Mouse (Mus musculus): ENCODE measurements around the gene Fgf12.

Fgf12 gene

DNA sequence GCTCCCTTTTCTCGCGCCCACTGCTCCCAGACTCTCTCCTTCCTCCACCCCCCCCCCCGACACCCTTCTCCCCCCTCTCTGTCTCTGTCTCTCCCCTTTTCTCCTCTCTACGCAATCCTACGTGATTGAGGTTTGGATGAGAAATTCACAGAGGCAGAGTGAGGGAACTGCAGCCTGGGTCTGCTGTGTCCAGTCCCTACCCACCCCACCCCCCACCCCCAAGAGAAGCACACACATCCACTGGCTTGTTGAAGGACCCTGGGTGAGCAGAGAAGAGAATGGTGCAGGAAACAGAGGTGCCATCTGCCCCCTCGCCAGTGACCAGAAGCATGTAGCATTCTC lies 305.8 kb downstream of the Fgf12 start:
- no peak for DNase-seq

DNA sequence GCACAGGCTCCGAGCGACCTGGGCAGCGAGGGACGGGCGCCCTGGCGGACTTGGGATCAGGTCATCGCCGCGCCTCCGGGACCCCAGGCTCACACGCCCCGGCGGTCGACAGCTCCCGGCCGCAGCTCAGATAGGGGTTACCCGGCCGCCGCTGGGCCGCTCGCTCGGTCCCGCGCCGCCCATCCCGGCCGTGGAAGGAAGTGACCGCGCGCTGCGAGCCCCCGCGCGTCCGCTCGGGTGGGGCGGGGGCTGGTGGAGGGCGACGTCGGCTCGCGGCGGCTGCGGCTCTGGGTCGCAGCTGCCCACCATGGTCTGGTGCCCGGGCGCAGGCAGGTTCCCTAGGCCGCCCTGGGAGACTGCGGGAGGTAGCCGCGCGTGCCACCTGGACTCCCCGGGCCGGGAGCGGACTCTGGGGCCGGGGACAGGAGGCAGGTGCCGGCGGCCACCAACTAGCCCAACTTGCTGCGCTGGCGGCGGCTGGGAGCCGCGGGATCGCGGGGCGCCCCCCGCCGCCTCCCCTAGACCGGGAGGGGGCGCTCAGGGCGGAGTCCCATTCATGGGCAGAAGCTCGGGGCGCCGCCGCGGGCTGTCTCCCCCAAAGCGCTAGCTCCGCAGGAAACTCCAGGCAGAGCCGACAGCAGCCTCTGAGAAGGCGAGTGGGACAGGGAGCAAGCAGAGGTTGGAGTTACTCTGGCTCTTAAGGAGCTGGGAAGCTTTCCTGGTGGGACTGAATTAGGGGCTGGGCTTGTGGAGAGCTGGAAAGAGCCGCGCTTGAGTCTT lies 306.3 kb downstream of the Fgf12 start:
- DNase-seq, result peak; percentile 51

DNA sequence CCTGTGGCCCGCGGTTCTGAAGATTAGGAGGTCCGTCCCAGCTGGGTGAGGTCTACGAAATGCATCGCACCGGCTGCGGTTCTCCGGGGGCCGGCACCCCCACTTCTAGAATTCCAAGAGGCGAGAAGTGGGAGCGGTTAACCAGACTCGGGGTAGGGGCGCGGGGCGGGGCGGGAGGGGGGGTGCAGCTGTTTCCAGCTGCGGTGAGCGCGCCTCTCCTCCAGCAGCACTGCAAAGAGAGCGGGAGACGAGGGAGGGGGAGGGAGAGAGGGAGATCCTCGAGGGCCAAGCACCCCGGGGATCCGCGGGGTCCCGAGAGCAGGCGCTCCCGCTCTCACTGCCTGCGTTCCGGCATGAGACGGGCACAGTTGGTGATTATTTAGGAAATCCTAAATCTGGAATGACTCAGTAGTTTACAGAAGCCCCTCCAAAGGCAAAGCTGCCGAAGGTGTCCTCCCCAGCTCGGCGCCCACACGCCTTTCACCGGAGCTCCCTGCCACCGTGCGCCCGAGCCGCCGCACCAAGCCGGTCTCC lies 307.0 kb downstream of the Fgf12 start:
- DNase-seq, result peak; percentile 19

DNA sequence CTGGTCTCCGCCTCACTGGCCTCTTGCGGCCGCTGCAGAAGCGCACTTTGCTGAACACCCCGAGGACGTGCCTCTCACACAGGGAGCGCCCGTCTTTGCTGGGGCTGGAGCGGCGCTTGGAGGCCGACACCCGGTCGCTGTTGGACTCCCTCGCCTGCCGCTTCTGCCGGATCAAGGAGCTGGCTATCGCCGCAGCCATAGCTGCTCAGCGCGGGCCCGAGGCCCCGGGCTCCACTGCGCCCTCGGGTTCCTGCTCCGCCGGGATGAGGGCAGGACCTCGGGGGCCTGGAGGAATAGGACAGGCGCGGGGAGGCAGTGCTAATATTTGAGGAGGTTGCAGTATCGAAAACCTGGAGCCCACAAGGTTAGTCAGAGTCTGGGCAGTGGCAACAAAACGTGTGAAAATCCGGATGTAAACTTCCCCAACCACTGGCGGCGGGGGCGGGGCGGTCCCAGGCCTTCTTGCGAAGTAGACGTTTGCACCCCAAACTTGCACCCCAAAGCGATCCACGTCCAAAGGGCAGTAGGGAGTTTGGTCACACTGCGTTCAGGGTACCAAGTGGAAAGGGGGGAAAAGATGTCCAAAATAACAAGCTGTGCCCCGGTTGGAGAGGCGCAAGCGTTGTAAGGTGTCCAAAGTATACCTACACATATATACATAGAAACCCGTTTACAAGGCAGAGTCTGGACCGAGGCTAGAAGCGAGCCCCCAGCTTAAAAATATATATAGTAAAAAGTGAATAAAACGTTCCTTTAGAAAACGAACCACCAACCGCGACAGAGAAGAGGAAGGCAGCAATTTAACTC lies 307.7 kb downstream of the Fgf12 start:
- peak; percentile 59 for DNase-seq

DNA sequence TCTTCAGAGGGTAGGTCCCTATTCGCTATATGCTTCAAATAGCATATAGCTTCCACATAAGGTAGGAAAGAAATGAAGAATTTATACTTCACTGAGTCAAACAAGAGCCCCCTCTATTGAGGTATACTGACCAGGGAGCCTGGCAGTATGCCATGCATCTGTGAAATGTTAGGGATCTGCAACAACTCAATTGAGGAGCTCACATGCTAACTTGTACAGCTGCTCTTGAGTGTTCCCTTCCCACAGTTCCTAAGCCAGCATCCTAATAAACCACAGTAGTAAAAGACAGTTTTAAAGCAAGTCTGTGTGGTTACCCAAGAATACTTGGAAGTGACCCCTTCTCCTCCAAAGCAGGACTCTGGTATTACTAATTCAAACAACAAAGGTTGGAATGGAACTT lies 331.3 kb downstream of the Fgf12 start:
- DNase-seq, result no peak

DNA sequence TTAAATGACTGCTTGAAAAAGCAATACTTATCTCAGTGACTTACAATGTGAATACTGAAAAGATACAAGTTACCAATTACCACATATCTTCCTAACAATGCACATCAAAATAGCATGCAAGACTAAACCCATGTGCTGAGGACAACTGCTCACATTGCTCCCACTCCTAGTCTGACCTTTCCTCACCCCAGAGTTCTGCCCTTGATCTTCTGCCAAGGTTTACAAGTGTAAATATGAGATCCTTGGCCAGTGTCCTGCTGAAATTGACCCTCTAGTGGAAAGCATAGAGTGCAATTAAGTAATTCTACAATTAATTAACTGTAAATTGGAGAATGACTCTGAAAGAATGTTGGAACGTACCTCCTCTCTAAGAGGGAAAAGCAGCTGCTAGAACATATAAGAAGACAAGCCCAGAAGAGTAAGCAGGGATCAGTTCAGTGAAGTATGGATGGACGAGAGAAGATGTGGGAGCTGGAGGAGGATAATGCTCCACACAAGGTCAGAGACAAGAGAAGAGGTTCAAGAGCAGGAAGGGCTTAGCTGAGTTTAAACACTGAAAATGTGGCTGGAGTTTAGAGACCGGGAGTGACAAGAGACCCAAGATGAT lies 333.1 kb downstream of the Fgf12 start:
- DNase-seq, result peak; percentile 15

DNA sequence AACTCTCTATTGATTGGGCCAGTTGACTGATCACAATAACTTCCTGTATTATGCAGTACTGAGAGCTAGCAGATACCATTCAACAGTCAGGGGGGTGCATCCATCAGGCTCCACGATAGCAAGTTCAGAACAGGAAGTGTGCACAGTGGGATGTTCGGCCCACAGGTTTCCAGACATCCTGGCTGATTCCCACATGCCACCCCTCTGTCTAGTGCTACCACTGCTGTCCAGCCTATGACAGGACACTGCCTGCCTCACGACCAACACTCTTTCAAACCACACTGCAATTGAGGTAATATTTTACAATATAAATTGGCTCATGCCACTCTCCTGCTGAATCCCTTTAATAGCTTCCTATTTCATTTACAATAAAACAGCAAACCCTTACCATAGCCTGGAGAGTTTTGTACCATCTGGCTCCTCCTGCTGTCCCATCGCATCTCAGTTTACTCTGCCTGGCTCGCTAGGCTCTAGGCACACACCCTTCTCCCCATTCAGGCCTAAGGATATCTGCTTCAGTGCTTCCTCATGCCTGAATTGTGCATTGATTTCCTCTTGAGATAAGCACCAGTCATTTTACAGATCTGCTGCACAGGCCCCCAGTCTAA lies 341.6 kb downstream of the Fgf12 start:
- DNase-seq, result no peak

DNA sequence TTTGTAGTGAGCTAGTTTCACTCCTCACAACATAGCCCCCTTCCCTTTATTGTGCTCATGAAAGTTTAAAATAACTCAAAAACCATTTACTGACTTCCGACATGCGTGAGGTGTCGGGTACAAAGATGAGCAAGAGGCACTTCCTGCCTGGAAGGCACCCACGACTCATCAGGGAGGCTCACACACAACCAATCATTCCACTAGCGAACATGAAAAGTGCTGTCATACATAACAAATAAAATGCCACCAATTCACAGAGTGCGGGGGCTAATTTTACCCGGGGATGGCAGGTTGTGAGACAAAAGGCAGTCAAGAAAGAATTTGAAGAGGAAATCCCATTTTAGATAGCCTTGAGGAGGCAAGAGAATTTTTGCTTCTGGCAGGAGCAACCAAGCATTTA lies 344.6 kb downstream of the Fgf12 start:
- no peak for DNase-seq

DNA sequence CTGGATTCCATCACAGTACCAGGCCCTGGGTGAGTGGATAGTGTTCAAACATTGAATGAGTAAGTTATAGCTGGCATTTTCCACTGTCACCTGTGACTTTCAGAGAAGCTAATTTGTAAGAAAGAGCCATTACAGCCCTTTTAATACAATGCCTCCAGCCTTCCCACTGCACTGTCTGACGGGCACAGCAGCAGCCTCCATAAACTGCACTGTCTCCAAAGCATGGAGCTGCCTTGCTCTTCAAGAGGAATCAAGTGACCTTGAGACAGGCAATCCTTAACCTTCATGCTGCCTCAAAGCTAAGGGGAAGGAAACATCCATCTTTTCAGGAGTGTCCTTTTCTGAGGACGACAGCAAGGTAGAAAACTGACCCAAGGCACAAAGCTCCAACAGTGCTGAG lies 345.0 kb downstream of the Fgf12 start:
- no peak for DNase-seq

DNA sequence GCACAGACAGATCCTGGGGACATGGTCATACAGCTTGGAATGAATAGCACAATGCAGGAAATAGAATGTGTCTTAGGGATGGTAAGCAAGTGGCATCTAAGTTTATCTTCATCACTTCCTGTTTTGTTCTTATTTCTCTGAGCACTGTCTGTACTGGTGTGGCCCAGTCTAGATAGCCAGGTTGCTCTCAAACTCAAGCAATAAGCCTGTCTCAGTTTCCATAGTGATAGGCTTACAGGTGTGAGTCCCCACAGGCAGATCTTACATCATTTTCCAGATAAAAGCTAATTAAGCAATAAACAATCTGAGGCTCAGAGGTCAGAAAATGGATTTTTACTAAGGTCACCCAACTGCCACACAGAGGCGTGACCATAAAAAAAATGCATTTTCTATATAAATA lies 348.7 kb downstream of the Fgf12 start:
- DNase-seq, result no peak

DNA sequence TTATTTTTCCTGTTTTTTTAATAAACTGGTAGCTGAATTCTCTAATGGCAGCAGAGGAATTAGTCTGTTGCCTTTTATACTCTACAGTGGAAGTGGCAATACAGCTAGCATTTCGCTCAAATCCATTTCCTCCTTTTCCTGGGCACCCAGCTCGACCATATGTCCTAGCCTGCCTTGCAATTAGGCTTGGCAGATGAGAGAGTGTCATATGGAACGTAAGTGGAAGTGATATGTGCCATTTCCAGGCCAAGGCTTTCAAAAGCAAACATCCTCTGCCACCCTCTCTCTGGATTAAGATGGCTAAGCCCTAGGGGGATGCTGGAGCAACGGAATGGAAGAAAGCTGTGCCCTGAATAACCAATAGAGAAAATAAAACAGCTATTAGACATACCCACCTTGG lies 350.2 kb downstream of the Fgf12 start:
- DNase-seq, result no peak

DNA sequence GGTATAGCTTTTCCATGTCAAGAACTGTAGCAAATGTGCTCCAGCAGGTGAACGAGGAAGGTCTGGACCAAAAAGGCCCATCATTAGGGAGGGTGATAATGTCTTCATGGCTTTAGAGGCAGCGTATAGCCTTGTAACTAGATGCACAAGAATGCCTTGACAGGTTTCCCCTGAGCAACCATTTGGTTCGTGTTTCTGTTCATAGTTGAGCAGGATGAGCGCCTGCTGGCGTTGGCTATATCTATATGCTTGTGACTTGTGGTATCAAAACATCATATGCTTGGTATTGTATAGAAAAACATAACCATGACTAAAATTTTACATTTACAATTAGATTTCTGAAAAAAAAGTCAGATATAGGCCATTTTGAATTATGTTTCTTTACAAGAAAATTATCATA lies 361.6 kb downstream of the Fgf12 start:
- no peak for DNase-seq

DNA sequence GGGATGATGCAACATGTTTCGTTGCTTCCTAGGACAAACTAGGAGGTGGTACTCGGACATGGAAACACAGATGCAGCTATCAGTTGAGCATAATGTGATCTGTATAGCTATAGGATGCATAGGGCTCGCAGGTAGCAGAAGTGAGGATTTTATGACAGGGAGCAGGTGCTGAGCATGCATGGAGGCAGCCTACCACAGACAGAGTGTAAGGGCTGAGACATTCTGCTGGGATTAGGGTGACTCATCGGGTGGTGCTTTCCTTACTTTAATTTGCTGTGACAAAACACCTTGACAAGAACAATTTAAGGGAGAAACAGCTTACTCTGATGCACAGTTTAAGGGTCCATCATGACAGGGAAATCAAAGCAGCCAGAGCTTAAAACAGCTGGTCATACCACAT lies 363.8 kb downstream of the Fgf12 start:
- no peak for DNase-seq

DNA sequence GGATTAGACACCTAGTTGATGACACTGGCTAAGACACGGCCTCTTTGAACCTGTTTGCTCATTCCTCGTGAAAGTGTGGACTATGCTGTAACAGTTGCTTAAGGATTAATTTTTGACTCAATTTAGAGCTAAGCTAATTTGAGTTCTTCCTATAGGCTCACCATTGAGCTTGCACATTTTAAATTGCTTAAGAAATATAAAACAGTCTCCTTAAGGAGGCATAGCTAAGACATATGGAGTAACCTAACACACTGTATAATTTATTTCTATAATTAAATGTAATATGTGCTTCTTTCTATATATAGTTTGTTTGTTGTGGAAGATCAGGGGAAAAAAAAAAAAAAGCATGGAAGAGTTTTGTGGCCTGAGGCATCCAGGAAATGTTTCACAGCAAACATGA lies 378.1 kb downstream of the Fgf12 start:
- DNase-seq, result no peak

DNA sequence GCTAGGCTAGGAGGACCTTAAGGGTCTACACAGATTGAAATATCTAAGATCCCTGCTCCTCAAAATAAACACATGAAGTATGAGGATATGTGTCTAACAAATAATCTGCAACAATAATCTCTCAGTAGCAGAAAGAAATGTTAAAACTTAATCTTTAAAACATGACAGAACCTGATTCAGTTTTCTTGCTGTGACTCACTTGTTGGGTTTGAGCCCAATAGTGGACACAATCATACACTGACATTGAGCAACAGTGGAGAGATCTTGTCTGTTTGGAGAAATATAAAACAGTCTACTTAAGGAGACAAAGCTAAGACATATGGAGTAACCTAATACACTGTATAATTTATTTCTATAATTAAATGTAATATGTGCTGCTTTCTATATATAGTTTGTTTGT lies 379.6 kb downstream of the Fgf12 start:
- DNase-seq, result no peak

DNA sequence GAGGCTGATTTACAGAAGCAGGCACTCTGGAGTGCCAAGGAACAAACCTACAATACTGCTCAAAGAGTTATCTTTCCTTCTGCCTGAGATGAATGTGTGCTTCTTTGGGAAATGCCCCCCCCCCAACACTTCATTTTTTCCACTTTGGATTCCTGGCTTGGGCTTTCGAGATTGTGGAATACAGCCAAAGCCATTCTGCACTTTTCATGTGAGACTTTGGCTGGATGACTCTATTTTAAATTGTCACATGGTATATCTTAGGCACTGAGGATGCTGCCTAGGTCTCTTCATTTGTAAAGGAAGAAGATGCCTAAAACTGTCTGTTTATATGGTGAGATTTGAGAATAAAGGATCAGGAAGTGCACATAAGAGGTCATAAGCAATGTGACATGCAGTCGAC lies 402.2 kb downstream of the Fgf12 start:
- no peak for DNase-seq

DNA sequence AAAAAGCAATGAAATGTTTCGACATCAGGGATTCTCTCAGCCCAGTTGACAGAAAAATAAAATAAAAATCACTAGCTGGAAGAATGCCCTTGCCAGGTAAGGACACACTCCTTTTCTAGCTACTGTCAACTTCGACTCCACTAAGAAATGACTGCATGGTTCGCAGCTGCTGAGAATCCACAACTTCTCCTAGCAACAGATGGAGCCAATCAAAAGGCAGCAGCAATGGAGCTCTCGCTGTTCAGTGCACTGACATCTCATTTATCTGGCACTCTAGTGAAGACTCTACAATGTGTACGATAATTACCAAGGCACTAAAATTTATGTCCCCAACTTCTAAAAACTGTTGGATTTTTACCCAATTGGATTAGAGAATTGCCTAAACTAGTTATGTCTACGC lies 407.5 kb downstream of the Fgf12 start:
- peak; percentile 17 for DNase-seq

DNA sequence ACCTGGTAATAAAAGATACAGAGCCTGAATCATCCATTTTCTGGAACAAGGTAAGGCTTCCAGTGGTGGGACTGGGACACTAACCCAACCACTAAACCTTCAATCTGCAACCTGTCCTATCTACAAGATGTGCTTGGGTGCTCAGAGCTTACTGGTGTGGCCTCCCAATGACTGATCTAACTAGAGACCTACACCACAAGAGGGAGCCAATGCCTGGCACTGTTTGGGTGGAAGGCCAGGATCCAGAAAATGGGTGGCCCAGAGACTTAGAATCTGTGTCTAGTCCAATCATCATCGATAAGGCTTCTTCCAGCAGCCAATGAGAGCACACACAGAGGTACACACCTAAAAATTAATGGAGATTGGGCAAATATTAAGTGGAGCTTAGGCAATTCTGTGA lies 414.9 kb downstream of the Fgf12 start:
- DNase-seq, result peak; percentile 8

DNA sequence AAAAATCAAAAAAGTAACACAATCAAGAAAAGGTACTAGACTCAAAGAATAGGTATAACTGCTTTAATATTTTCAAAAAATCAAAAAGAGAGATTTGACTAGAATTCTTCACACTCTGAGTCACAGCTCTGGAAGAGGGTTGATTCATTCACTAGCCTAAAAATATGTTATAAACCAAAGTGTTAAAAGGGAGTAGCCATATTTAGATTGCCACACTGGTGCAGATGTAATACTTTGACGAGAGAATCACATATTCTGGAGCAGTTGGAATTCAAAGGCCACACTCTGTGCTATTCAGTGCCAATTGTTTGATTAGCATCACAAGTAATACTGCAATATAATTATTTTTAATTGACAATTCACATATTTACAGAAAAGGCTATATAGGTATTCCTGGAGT lies 416.2 kb downstream of the Fgf12 start:
- DNase-seq, result no peak

DNA sequence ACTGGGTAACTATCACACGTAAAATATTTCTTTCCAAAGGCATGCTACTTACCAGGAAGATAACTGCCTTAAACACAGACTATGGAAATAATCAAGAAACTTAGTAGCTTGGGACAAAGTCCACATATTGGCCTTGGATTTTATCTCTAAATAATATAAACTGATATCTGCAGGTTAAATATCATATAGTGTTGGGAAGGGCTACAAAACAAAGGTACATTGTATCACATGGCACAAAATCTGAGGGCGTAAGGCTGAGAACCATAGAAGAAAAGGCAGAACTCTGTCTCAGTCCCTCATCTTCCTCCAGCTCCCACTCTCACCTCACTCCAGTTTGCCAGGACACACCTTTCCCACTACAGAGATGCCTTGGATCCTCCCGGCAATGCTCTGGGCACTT lies 417.8 kb downstream of the Fgf12 start:
- DNase-seq, result no peak

DNA sequence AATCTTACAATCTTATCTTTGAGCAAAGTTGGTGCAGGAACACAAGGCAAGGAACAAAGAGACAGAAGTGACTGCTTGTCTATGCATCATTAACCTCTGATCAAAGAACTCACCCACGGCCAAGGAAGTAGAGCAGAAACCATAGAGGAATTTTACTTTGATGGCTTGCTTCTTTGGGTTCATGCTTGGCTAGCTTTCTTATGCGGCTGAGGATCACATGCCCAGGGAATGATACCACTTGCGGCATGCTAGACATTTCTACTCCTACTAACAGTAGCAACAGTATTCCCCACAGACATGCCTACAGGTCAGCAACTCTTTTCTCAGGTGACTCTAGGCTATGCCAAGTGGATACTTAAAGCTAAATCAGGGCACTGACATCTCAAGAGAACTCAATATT lies 429.3 kb downstream of the Fgf12 start:
- DNase-seq, result peak; percentile 11

DNA sequence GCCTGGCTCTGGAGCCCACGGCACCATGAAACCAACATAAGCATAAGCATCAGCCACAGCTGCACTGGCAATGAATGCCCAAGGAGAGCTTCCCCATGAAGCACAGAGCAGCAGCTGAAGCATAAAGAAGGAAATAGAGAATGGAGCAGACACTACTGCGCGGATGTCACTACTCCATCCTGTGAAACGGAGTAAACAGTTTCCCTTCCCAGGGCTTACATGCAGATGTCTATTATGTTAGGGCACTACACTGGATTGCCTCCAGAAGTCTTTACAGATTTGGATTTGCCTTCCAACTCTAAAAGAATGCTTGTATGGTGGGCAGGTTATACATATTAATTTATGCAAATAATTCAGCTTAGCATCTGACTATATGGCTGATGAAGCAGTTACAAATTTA lies 441.2 kb downstream of the Fgf12 start:
- DNase-seq, result no peak

DNA sequence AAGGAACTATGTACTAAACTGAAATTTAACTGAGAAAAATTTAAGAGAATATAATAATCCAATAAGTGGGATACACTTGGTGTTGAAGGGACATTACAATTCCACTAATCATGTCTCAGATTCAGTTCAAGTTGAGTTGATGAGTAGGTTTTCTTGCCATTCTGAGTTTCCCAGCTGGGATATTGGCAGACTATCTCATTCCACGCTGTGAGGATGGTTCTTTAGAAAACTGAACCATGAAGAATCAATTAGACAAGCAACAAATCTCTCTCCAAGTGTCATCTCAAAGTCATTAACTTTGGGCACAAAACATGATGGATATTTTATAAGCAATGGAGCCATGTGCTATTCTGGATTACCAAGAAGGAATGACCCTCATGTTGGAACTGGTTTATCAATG lies 449.0 kb downstream of the Fgf12 start:
- no peak for DNase-seq
